Mouse (Mus musculus) neural tube, embryonic 13.5 days (tissue): ENCODE data around the gene Capn1. TPM values are rescaled to one million over a fixed set of nuclear protein-coding genes. Genes with fewer than 3 reads are reported as not detected.

ENCODE experiments used
- ATAC-seq: fragments of 200-750 bp; cut with Nextera tagmentation; 2 replicates; pipeline ENCODE4 v1.8.0; 2017; ENCODE audit warnings: low read depth, mild to moderate bottlenecking, moderate TSS enrichment, moderate library complexity
- H3K27ac ChIP-seq: fragments of 300-500 bp; sonication (generic); replicated peaks from 2 replicates; pipeline ENCODE4 v1.5.1; 2015; ENCODE audit warnings: moderate library complexity, mild to moderate bottlenecking, inconsistent platforms
- H3K27me3 ChIP-seq: fragments of 300-500 bp; sonication (generic); 2 replicates; pipeline ENCODE4 v1.6.1; 2015; ENCODE audit warnings: mild to moderate bottlenecking, inconsistent platforms
- H3K36me3 ChIP-seq: fragments of 300-500 bp; sonication (generic); 2 replicates; pipeline ENCODE4 v1.6.1; 2015; ENCODE audit warnings: mild to moderate bottlenecking, inconsistent platforms
- H3K4me1 ChIP-seq: fragments of 300-500 bp; sonication (generic); replicated peaks from 2 replicates; pipeline ENCODE4 v1.6.1; 2015; ENCODE audit warnings: inconsistent platforms
- H3K4me2 ChIP-seq: fragments of 300-500 bp; sonication (generic); 2 replicates; pipeline ENCODE4 v1.6.1; 2015; ENCODE audit warnings: inconsistent platforms, mild to moderate bottlenecking, moderate library complexity
- H3K4me3 ChIP-seq: fragments of 300-500 bp; sonication (generic); 2 replicates; pipeline ENCODE4 v1.5.1; 2015; ENCODE audit warnings: mild to moderate bottlenecking, inconsistent platforms
- H3K9ac ChIP-seq: fragments of 300-500 bp; sonication (generic); 2 replicates; pipeline ENCODE4 v1.6.1; 2015; ENCODE audit warnings: moderate library complexity, mild to moderate bottlenecking, inconsistent platforms
- H3K9me3 ChIP-seq: fragments of 300-500 bp; sonication (generic); 2 replicates; pipeline ENCODE4 v1.6.1; 2016; ENCODE audit warnings: inconsistent platforms
- WGBS: fragments of 180-500 bp; shearing (Covaris S2); methylation state at CpG from one replicate; pipeline ENCODE4 v1.1.7; 2015; 5-methylcytosine and 5-hydroxymethylcytosine counted together
- microRNA-seq: library from miRNA; unstranded; fragments of <30 nt; microRNA quantifications from one replicate; pipeline ENCODE4, GENCODE M21; 2016
- polyA plus RNA-seq: library from polyadenylated mRNA; unstranded; fragments of >200 nt; fragmentation: Nextera tagmentation; extraction: Ambion mirVana; gene quantifications from 2 replicates; pipeline ENCODE4 v1.2.1, GENCODE M21; 2015

Gene Capn1
- polyA plus RNA-seq, 1 experiment from 2014 or later = 7.5 TPM

DNA sequence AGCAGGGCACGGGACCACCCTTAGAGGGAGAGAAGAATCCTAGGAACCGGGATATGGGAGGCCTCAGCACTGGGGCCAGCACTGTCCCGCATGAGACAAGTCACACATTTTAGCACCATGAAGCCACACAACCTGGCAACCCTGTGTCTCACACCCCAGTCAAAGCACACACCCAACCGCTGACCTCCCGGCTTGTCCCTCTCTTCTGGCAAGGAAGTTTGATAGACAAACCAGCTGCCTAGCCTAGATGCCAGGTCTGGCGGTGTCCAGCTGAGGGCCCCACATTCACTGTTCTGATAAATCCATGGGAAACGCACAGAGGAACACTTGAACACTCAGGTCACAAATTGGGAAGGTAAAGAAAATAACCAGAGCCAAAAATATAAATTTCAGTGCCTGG is 73.1 kb downstream of the Capn1 start:
- Histone ChIP-seq H3K36me3 (peaks cover 26% of the 10 kb centered on the region), H3K9ac (no peak overlapping the region), H3K4me1 (peaks cover 23% of the 10 kb centered on the region), H3K9me3 (no peaks in the 10 kb centered on the region), H3K4me3 (no peak overlapping the region), H3K27me3 (no peaks in the 10 kb centered on the region), H3K27ac (no peak overlapping the region), H3K4me2 (no peak overlapping the region)
- 93% methylated on average over 7 of the region's 7 CpGs for WGBS
- ATAC-seq = no peak

GRCm38 (mm10) chr19:5940656-5941055 is 75.0 kb downstream of the Capn1 start:
- Histone ChIP-seq H3K4me3 (no peak overlapping the region), H3K27ac (0 out of 2 replicates have a peak overlapping the region, but pooled peaks have one; percentile 2), H3K9me3 (no peaks in the 10 kb centered on the region), H3K27me3 (no peaks in the 10 kb centered on the region), H3K9ac (no peak overlapping the region), H3K36me3 (peaks cover 23% of the 10 kb centered on the region), H3K4me2 (no peak overlapping the region), H3K4me1 (peaks cover 30% of the 10 kb centered on the region)
- ATAC-seq = no peak
- 95% methylated on average over 10 of the region's 10 CpGs for WGBS

GRCm38 (mm10) chr19:5940173-5940572 is 75.5 kb downstream of the Capn1 start:
- Histone ChIP-seq H3K9me3 (no peaks in the 10 kb centered on the region), H3K4me3 (no peak overlapping the region), H3K36me3 (peaks cover 21% of the 10 kb centered on the region), H3K9ac (no peak overlapping the region), H3K27ac (peak overlapping the region; percentile 70), H3K4me1 (peaks cover 27% of the 10 kb centered on the region), H3K4me2 (no peak overlapping the region), H3K27me3 (no peaks in the 10 kb centered on the region)
- ATAC-seq = 0 out of 2 replicates have a peak, but pooled peaks have one; percentile 13
- 65% methylated on average over 4 of the region's 4 CpGs for WGBS

GRCm38 (mm10) chr19:5939715-5940114 is 76.0 kb downstream of the Capn1 start:
- peaks cover 19% of the 10 kb centered on the region for H3K36me3 ChIP-seq
- H3K4me1 ChIP-seq = peaks cover 23% of the 10 kb centered on the region
- WGBS = 75% methylated on average over 5 of the region's 5 CpGs
- H3K9ac ChIP-seq = no peak overlapping the region
- no peak overlapping the region for H3K4me2 ChIP-seq
- no peaks in the 10 kb centered on the region for H3K9me3 ChIP-seq
- no peaks in the 10 kb centered on the region for H3K27me3 ChIP-seq
- peak overlapping the region; percentile 70 for H3K27ac ChIP-seq
- no peak for ATAC-seq
- no peak overlapping the region for H3K4me3 ChIP-seq

Small RNA genes within 50 kb of the gene (microRNA-seq; reads per million reads assigned to microRNA genes)
- 1.8 reads per million, percentile 5 among the genes with 10 or more reads in this experiment for gene Mir6988

Other genes with a start within 250 kb of the Capn1 start
- gene Scyl1, start 244.5 kb downstream of the Capn1 start, polyA plus RNA-seq = 66.7 and 69.8 TPM in 2 replicates
- gene Frmd8, start 140.6 kb downstream of the Capn1 start, polyA plus RNA-seq = 21.1 and 23.3 TPM in 2 replicates
- 1.6 and 2.3 TPM in 2 replicates for gene Slc25a45, start 138.1 kb downstream of the Capn1 start, polyA plus RNA-seq
- gene Tigd3, start 121.7 kb downstream of the Capn1 start, polyA plus RNA-seq = 11.1 and 11.4 TPM in 2 replicates
- gene Dpf2, start 102.9 kb downstream of the Capn1 start, polyA plus RNA-seq = 117 and 135 TPM in 2 replicates
- gene Cdc42ep2, start 91.1 kb downstream of the Capn1 start, polyA plus RNA-seq = 11.8 and 13.5 TPM in 2 replicates
- gene Pola2, start 51.7 kb downstream of the Capn1 start, polyA plus RNA-seq = 20.8 and 24.8 TPM in 2 replicates
- gene Slc22a20, start 29.8 kb downstream of the Capn1 start, polyA plus RNA-seq = not detected in 2 replicates
- 36.2 and 37.0 TPM in 2 replicates for gene Syvn1, start 30.7 kb upstream of the Capn1 start, polyA plus RNA-seq
- gene Mrpl49, start 41.9 kb upstream of the Capn1 start, polyA plus RNA-seq = 65.5 and 68.2 TPM in 2 replicates
- 578 and 624 TPM in 2 replicates for gene Fau, start 41.9 kb upstream of the Capn1 start, polyA plus RNA-seq
- 28.1 and 33.7 TPM in 2 replicates for gene Znhit2, start 45.3 kb upstream of the Capn1 start, polyA plus RNA-seq
- gene Tm7sf2, start 52.5 kb upstream of the Capn1 start, polyA plus RNA-seq = 48.4 and 49.6 TPM in 2 replicates
- gene Vps51, start 61.3 kb upstream of the Capn1 start, polyA plus RNA-seq = 74.2 and 74.5 TPM in 2 replicates
- gene Tmem262, start 64.1 kb upstream of the Capn1 start, polyA plus RNA-seq = not detected in 2 replicates
- gene Gm28374, start 66.4 kb upstream of the Capn1 start, polyA plus RNA-seq = 1.7 and 1.9 TPM in 2 replicates
- gene Zfpl1, start 69.1 kb upstream of the Capn1 start, polyA plus RNA-seq = 73.2 and 85.7 TPM in 2 replicates
- 6.4 and 7.3 TPM in 2 replicates for gene Cdca5, start 69.1 kb upstream of the Capn1 start, polyA plus RNA-seq
- gene AC131692.1, start 78.5 kb upstream of the Capn1 start, polyA plus RNA-seq = not detected in 2 replicates
- gene Naaladl1, start 89.9 kb upstream of the Capn1 start, polyA plus RNA-seq = 0.23 and 0.32 TPM in 2 replicates
- 44.7 and 46.9 TPM in 2 replicates for gene Sac3d1, start 102.8 kb upstream of the Capn1 start, polyA plus RNA-seq
- gene Snx15, start 112.4 kb upstream of the Capn1 start, polyA plus RNA-seq = 51.6 and 56.8 TPM in 2 replicates
- gene Batf2, start 125.1 kb upstream of the Capn1 start, polyA plus RNA-seq = not detected in 2 replicates
- 111 and 126 TPM in 2 replicates for gene Arl2, start 125.7 kb upstream of the Capn1 start, polyA plus RNA-seq
- gene Majin, start 168.5 kb upstream of the Capn1 start, polyA plus RNA-seq = not detected in 2 replicates
- gene Gpha2, start 210.5 kb upstream of the Capn1 start, polyA plus RNA-seq = 0.72 TPM in 1 of 2 replicates, not detected in the other
- gene Ppp2r5b, start 220.0 kb upstream of the Capn1 start, polyA plus RNA-seq = 103 and 111 TPM in 2 replicates
- gene Atg2a, start 225.8 kb upstream of the Capn1 start, polyA plus RNA-seq = 11.6 and 11.8 TPM in 2 replicates